Mouse (Mus musculus) hindbrain, embryonic 11.5 days (tissue): ENCODE data around the gene Ippk. TPM values are rescaled to one million over a fixed set of nuclear protein-coding genes. Genes with fewer than 3 reads are reported as not detected.
A peak's percentile ranks its signal among the peaks of the same experiment; 100 is the strongest.

Source experiments
- ATAC-seq: fragments of 200-750 bp; cut with Nextera tagmentation; 2 replicates; pipeline ENCODE4 v1.8.0; 2017; ENCODE audit warnings: mild to moderate bottlenecking, moderate TSS enrichment, moderate library complexity; ENCODE audit not compliant: low FRiP score
- DNase-seq: peaks from one replicate; pipeline ENCODE4 v3.0.0-alpha.2; 2015; ENCODE audit warnings: low spot score
- H3K27ac ChIP-seq: fragments of 300-500 bp; sonication (generic); 2 replicates; pipeline ENCODE4 v1.5.1; 2014; ENCODE audit warnings: mild to moderate bottlenecking, low read depth, low read length
- H3K27me3 ChIP-seq: fragments of 300-500 bp; sonication (generic); 2 replicates; pipeline ENCODE4 v1.6.1; 2014; ENCODE audit warnings: mild to moderate bottlenecking, low read length, moderate library complexity, mixed read lengths; ENCODE audit not compliant: control insufficient read depth, insufficient read depth
- H3K36me3 ChIP-seq: fragments of 300-500 bp; sonication (generic); 2 replicates; pipeline ENCODE4 v1.6.1; 2014; ENCODE audit warnings: mild to moderate bottlenecking, low read length, moderate library complexity, mixed read lengths; ENCODE audit not compliant: control insufficient read depth, insufficient read depth
- H3K4me1 ChIP-seq: fragments of 300-500 bp; sonication (generic); replicated peaks from 2 replicates; pipeline ENCODE4 v1.6.1; 2014; ENCODE audit warnings: low read length, mixed read lengths; ENCODE audit not compliant: control insufficient read depth, insufficient read depth
- H3K4me2 ChIP-seq: fragments of 300-500 bp; sonication (generic); replicated peaks from 2 replicates; pipeline ENCODE4 v1.6.1; 2014; ENCODE audit warnings: mild to moderate bottlenecking, low read depth, low read length
- H3K4me3 ChIP-seq: fragments of 300-500 bp; sonication (generic); 2 replicates; pipeline ENCODE4 v1.5.1; 2014; ENCODE audit warnings: low read depth, low read length
- H3K9ac ChIP-seq: fragments of 300-500 bp; sonication (generic); 2 replicates; pipeline ENCODE4 v1.6.1; 2014; ENCODE audit warnings: low read depth, low read length
- H3K9me3 ChIP-seq: fragments of 300-500 bp; sonication (generic); 2 replicates; pipeline ENCODE4 v1.6.1; 2016; ENCODE audit warnings: low read length; ENCODE audit not compliant: control insufficient read depth
- WGBS: fragments of 180-500 bp; shearing (Covaris S2); extraction: QIAGEN DNeasy Blood & Tissue Kit; methylation state at CpG from one replicate; pipeline ENCODE4 v1.1.7; 2014; 5-methylcytosine and 5-hydroxymethylcytosine counted together
- polyA plus RNA-seq: library from polyadenylated mRNA; unstranded; fragments of >200 nt; fragmentation: Nextera tagmentation; extraction: Ambion mirVana; gene quantifications from 2 replicates; pipeline ENCODE4 v1.2.1, GENCODE M21; 2014

The Ippk gene
- polyA plus RNA-seq, 1 experiment from 2014 or later, result 14.6 TPM

DNA sequence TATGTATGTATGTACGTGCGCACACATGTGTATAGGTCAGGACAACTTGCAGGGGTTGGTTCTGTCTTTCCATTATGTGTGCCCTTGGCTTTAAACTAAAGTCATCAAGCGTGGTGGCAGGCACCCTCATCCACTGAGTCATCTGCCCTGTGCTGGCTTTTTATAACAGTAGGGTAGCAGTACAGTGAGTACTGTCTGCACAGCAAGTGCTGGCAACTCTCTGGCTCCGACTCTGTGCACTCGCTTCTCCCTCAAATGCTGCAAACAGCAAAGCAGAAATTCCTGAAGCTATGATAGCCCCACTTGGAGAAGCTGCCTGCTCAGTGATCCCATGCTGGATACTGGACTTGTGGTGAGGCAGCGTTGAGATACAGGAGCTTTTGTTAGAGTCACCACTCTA lies 23.4 kb downstream of the Ippk start:
- DNase-seq (no peak), ATAC-seq (no peak)

DNA sequence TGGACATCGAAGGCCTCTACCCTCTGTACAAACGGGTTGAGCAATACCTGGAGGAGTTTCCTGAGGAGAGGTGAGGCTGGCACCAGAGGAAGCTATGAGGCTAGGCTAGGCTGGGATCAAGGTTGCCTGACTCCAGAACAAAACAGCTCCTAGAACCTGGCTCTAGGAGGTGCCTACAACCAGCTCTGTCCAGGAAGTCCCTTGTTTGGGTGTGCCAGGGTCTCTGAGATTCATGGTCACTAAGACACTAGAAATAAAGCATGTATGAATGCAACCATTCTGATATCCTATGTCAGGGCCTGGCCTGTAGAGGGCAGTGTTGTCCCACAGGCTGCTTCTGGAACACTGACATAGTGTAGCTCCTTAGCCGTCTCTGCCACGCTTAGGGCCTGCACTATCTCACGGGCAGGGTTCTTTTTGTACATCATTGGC lies 28.3 kb downstream of the Ippk start:
- Histone ChIP-seq H3K9ac (no peak overlapping the region), H3K36me3 (peaks cover 7% of the 10 kb centered on the region; the same call in 1 of the 2 replicates), H3K27me3 (no peaks in the 10 kb centered on the region), H3K9me3 (no peaks in the 10 kb centered on the region), H3K4me1 (no peaks in the 10 kb centered on the region), H3K4me3 (no peak overlapping the region), H3K27ac (no peak overlapping the region), H3K4me2 (no peak overlapping the region)
- ATAC-seq (peak; percentile 76; the same call in 1 of the 2 replicates), DNase-seq (peak; percentile 86)
- WGBS, result 66% methylated on average over 5 of the region's 5 CpGs

More for the DNA sequence above, 23.4 kb downstream of the Ippk start:
- no peak overlapping the region for H3K9ac ChIP-seq
- no peaks in the 10 kb centered on the region for H3K9me3 ChIP-seq
- no peak overlapping the region for H3K4me2 ChIP-seq
- H3K36me3 ChIP-seq, result peaks cover 7% of the 10 kb centered on the region; the same call in 1 of the 2 replicates
- H3K27ac ChIP-seq, result no peak overlapping the region
- WGBS, result 98% methylated on average over 6 of the region's 6 CpGs
- H3K4me3 ChIP-seq, result no peak overlapping the region
- H3K27me3 ChIP-seq, result no peaks in the 10 kb centered on the region
- no peaks in the 10 kb centered on the region for H3K4me1 ChIP-seq

DNA sequence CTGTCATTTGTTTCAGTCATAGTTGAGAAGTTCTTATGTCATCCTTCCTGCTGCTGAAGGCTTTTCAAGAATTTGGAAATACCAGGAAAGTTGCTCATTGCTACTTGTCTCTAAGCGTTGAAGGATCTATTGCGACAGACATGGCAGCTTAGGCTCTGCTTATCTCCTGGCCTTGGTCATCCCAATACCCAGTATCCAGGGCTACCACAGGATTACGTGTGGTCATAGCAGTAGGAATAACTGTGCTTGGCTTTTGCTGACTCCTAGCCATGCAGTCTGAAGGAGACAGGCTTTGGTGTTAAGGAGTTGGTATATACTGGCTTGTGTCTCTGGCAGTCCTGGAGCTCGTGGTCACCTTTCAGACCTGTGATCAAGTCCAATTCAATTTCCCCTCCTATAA lies 39.2 kb downstream of the Ippk start:
- ATAC-seq, result no peak
- Histone ChIP-seq H3K9ac (no peak overlapping the region), H3K27me3 (no peaks in the 10 kb centered on the region), H3K36me3 (no peaks in the 10 kb centered on the region), H3K4me3 (no peak overlapping the region), H3K4me2 (no peak overlapping the region), H3K4me1 (no peaks in the 10 kb centered on the region), H3K27ac (no peak overlapping the region), H3K9me3 (no peaks in the 10 kb centered on the region)
- 89% methylated on average over 4 of the region's 4 CpGs for WGBS
- DNase-seq, result no peak

DNA sequence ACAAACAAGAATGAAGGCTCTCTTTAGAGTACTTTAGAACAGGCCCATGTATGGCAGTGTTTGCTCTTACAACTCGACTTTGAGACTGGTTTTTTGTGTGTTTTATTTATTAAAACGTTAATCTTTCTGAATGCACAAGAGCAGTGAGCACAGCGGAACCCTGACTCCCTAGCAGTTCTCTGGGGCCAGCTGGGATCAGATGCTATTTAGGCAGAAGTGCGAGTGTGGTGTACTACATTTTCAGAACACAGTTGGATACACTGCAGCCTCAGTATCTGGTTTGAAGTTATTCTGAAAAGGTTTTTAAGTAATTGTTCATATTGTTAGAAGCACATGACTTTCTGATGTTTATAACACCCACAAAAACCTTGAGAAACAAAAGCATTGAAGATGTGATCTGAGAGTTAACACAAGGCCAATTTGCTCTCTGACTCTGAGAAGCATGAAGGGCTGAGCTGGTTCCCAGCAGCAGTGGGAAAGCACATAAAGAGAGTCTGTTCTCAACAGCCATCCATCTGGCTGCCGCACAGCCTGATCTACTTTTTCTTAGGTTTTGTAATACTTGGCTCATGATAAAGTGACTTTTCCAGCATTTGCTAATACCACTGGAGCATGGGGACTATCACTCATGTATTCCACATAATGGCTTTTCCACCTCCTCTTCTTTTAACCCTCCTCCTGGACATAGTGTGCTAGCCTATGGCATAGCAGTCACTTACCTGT lies 39.8 kb downstream of the Ippk start:
- H3K4me3 ChIP-seq, result no peak overlapping the region
- 89% methylated on average over 5 of the region's 5 CpGs for WGBS
- no peak overlapping the region for H3K4me2 ChIP-seq
- no peaks in the 10 kb centered on the region for H3K4me1 ChIP-seq
- ATAC-seq (no peak), DNase-seq (no peak)
- H3K9me3 ChIP-seq, result no peaks in the 10 kb centered on the region
- H3K9ac ChIP-seq, result no peak overlapping the region
- H3K27ac ChIP-seq, result no peak overlapping the region
- no peaks in the 10 kb centered on the region for H3K36me3 ChIP-seq
- H3K27me3 ChIP-seq, result no peaks in the 10 kb centered on the region

DNA sequence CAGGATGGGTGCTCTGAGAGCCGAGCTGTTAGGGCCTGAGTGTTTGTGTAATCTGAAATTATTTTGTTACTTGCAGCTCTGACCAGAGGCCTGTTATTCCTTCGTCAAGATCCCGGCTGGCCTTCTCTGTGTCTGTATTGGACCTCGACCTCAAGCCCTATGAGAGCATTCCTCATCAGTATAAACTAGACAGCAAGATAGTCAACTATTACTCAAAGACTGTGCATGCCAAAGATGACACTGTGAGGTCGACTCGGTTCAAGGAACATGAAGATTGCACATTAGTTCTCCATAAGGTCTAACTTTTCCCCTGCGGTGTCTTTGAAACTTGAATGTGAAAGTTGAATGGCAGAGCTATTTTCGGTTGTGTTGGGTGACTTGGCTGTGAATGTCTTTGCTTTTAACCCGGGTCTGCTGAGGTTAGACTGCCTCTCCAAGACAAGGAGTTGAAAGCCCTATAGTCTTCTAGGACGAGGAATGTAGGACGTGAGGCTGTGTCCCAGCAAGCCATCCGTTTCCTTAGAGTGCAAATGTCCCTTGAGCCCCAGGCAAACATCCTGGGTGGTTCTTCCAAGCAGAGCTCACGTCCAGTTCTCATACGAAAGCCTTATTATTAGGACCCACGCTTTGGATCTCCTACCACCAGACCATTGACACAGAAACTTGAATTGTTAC lies 40.5 kb downstream of the Ippk start:
- Histone ChIP-seq H3K27me3 (no peaks in the 10 kb centered on the region), H3K9ac (no peak overlapping the region), H3K9me3 (no peaks in the 10 kb centered on the region), H3K27ac (no peak overlapping the region), H3K4me2 (no peak overlapping the region), H3K36me3 (no peaks in the 10 kb centered on the region), H3K4me3 (no peak overlapping the region), H3K4me1 (no peaks in the 10 kb centered on the region)
- DNase-seq (no peak), ATAC-seq (no peak)
- WGBS, result 75% methylated on average over 15 of the region's 15 CpGs

DNA sequence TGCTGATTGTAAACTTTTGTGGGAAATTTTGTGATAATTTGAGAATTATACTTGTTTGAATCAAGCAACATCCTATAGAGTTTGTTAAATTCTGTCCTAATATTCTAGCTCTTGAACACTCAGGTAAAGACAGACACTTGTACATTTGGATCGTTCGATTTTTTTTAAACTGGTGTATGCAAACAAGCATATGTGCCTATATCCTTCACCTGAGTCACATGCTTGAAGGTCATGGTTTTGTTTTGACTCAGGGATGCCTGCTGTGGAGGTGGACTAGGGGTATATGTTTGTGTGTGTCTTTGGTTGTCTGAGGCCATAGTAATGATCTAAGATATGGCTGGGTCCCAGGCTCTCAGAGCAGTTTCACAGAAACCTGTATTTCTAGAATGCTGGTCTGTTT lies 41.9 kb downstream of the Ippk start:
- Histone ChIP-seq H3K4me2 (no peak overlapping the region), H3K4me1 (no peaks in the 10 kb centered on the region), H3K36me3 (no peaks in the 10 kb centered on the region), H3K9me3 (no peaks in the 10 kb centered on the region), H3K27ac (no peak overlapping the region), H3K9ac (no peak overlapping the region), H3K27me3 (no peaks in the 10 kb centered on the region), H3K4me3 (no peak overlapping the region)
- WGBS, result 97% methylated on average over 2 of the region's 2 CpGs
- no peak for ATAC-seq
- DNase-seq, result no peak

DNA sequence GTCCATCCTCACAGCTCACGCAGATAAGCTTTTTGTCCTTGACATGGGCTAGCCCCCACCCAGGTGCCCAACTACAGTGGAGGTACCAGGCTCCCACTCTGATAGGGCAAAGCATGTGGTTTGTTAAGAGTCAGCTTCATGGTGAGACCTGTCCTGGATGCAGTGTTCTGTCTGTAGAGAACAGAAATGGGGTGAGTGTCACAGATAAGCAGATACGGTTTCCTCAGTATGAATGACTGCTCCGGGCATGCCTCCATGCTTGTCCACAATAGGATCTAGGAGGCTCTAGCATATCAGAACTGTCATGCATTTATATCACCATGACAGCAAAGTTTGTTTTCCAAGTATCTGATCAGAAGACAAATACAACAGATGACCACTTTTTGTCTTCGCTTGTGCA lies 44.8 kb downstream of the Ippk start:
- Histone ChIP-seq H3K4me3 (no peak overlapping the region), H3K9ac (no peak overlapping the region), H3K9me3 (no peaks in the 10 kb centered on the region), H3K27me3 (no peaks in the 10 kb centered on the region), H3K4me1 (no peaks in the 10 kb centered on the region), H3K36me3 (no peaks in the 10 kb centered on the region), H3K27ac (no peak overlapping the region), H3K4me2 (no peak overlapping the region)
- 93% methylated on average over 4 of the region's 4 CpGs for WGBS
- DNase-seq (no peak), ATAC-seq (no peak)

DNA sequence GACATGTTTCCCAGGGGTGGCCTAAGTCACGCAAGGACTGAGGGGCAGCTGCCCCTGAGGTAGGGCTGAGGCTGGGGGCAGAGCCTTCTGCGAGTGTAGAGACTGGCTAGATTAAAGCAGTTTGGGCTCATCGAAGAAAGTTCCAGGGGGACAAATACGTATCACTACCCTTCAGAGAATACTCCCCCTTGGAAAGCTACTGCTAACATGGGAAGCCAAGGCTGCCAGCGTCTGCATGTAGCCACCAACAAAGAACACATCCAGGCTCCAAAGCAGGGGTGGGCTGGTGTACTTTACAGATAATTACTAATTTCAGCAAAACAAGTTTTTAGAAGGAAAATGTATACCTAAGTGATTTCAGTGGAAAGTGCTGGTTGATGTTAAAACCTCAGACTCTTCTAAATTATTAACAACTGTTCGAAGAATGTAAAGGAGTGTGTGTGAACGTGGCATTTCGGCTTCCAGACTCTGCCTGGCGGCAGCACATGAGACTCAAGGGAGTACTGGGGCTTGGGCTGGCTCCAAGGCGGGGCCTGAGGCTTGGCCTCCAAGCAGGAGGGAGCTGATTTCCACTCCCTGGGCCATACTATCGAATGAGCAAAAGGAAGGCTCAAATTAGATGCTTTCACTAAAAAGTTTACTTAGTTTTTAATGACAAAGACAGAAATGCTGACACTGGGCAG lies 45.5 kb downstream of the Ippk start:
- 72% methylated on average over 11 of the region's 11 CpGs for WGBS
- H3K4me2 ChIP-seq, result no peak overlapping the region
- no peak overlapping the region for H3K27ac ChIP-seq
- no peaks in the 10 kb centered on the region for H3K4me1 ChIP-seq
- DNase-seq (peak; percentile 21), ATAC-seq (no peak)
- no peaks in the 10 kb centered on the region for H3K27me3 ChIP-seq
- H3K9me3 ChIP-seq, result no peaks in the 10 kb centered on the region
- no peak overlapping the region for H3K4me3 ChIP-seq
- H3K36me3 ChIP-seq, result no peaks in the 10 kb centered on the region
- no peak overlapping the region for H3K9ac ChIP-seq
